Mouse (Mus musculus): ENCODE measurements around the gene BC005624. TPM values are rescaled to one million over a fixed set of nuclear protein-coding genes. Genes with fewer than 3 reads are reported as not detected.

The BC005624 gene
- polyA plus RNA-seq, 1 experiment from 2014 or later: 67.5 TPM

- 92% methylated on average over 18 of the region's 18 CpGs for WGBS
- no peaks in the 10 kb centered on the region for H3K4me1 ChIP-seq (replicated peaks; ENCODE audit: control insufficient read depth, insufficient read depth, low read length)
- no peaks in the 10 kb centered on the region for H3K9me3 ChIP-seq (ENCODE audit: control insufficient read depth, low read length)
- no peak overlapping the region for H3K27ac ChIP-seq (ENCODE audit: low read depth, low read length)
- 0 out of 2 replicates have a peak, but pooled peaks cover 2% of the 10 kb centered on the region for H3K36me3 ChIP-seq (ENCODE audit: control insufficient read depth, insufficient read depth, low read length)
- no peak overlapping the region for H3K4me3 ChIP-seq (ENCODE audit: low read depth, low read length)
- ATAC-seq (ENCODE audit: low FRiP score) (no peak), DNase-seq (ENCODE audit: low spot score) (no peak)
- H3K9ac ChIP-seq (ENCODE audit: low read depth, low read length): no peak overlapping the region
- no peaks in the 10 kb centered on the region for H3K27me3 ChIP-seq (ENCODE audit: control insufficient read depth, insufficient read depth, low read length)
- no peak overlapping the region for H3K4me2 ChIP-seq (replicated peaks; ENCODE audit: low read depth, low read length)
These were observed 35.8 kb upstream of the BC005624 start for GRCm38 (mm10) chr2:31017625-31018317.

- ATAC-seq (ENCODE audit: low FRiP score) (no peak), DNase-seq (ENCODE audit: low spot score) (no peak)
- H3K4me3 ChIP-seq (ENCODE audit: low read depth, low read length): no peak overlapping the region
- no peaks in the 10 kb centered on the region for H3K27me3 ChIP-seq (ENCODE audit: control insufficient read depth, insufficient read depth, low read length)
- no peak overlapping the region for H3K9ac ChIP-seq (ENCODE audit: low read depth, low read length)
- no peaks in the 10 kb centered on the region for H3K9me3 ChIP-seq (ENCODE audit: control insufficient read depth, low read length)
- WGBS: 76% methylated on average over 14 of the region's 14 CpGs
- H3K36me3 ChIP-seq (ENCODE audit: control insufficient read depth, insufficient read depth, low read length): 0 out of 2 replicates have a peak, but pooled peaks cover 2% of the 10 kb centered on the region
- H3K27ac ChIP-seq (ENCODE audit: low read depth, low read length): no peak overlapping the region
- no peaks in the 10 kb centered on the region for H3K4me1 ChIP-seq (replicated peaks; ENCODE audit: control insufficient read depth, insufficient read depth, low read length)
- no peak overlapping the region for H3K4me2 ChIP-seq (replicated peaks; ENCODE audit: low read depth, low read length)
These were observed 31.5 kb upstream of the BC005624 start for GRCm38 (mm10) chr2:31013371-31014120.

- H3K9ac ChIP-seq (ENCODE audit: low read depth, low read length): no peak overlapping the region
- H3K4me3 ChIP-seq (ENCODE audit: low read depth, low read length): no peak overlapping the region
- H3K9me3 ChIP-seq (ENCODE audit: control insufficient read depth, low read length): no peaks in the 10 kb centered on the region
- DNase-seq (ENCODE audit: low spot score) (no peak), ATAC-seq (ENCODE audit: low FRiP score) (no peak)
- no peak overlapping the region for H3K4me2 ChIP-seq (replicated peaks; ENCODE audit: low read depth, low read length)
- no peaks in the 10 kb centered on the region for H3K27me3 ChIP-seq (ENCODE audit: control insufficient read depth, insufficient read depth, low read length)
- H3K27ac ChIP-seq (ENCODE audit: low read depth, low read length): no peak overlapping the region
- H3K36me3 ChIP-seq (ENCODE audit: control insufficient read depth, insufficient read depth, low read length): no peaks in the 10 kb centered on the region; the same call in 1 of the 2 replicates
- WGBS: 89% methylated on average over 5 of the region's 5 CpGs
- no peaks in the 10 kb centered on the region for H3K4me1 ChIP-seq (replicated peaks; ENCODE audit: control insufficient read depth, insufficient read depth, low read length)
These were observed 25.2 kb upstream of the BC005624 start for GRCm38 (mm10) chr2:31007208-31007607.

- Histone ChIP-seq H3K27ac (ENCODE audit: low read depth, low read length) (no peak overlapping the region), H3K4me1 (replicated peaks; ENCODE audit: control insufficient read depth, insufficient read depth, low read length) (no peaks in the 10 kb centered on the region), H3K4me3 (ENCODE audit: low read depth, low read length) (no peak overlapping the region), H3K27me3 (ENCODE audit: control insufficient read depth, insufficient read depth, low read length) (no peaks in the 10 kb centered on the region), H3K4me2 (replicated peaks; ENCODE audit: low read depth, low read length) (no peak overlapping the region), H3K9ac (ENCODE audit: low read depth, low read length) (no peak overlapping the region), H3K36me3 (ENCODE audit: control insufficient read depth, insufficient read depth, low read length) (no peaks in the 10 kb centered on the region; the same call in 1 of the 2 replicates), H3K9me3 (ENCODE audit: control insufficient read depth, low read length) (no peaks in the 10 kb centered on the region)
- DNase-seq (ENCODE audit: low spot score) (no peak), ATAC-seq (ENCODE audit: low FRiP score) (no peak)
- 89% methylated on average over 5 of the region's 5 CpGs for WGBS
These were observed 24.4 kb upstream of the BC005624 start for GRCm38 (mm10) chr2:31006434-31006833.

GRCm38 (mm10) chr2:31005453-31005852, 23.5 kb upstream of the BC005624 start:
- Histone ChIP-seq H3K4me3 (ENCODE audit: low read depth, low read length) (no peak overlapping the region), H3K4me1 (replicated peaks; ENCODE audit: control insufficient read depth, insufficient read depth, low read length) (no peaks in the 10 kb centered on the region), H3K27ac (ENCODE audit: low read depth, low read length) (no peak overlapping the region), H3K9ac (ENCODE audit: low read depth, low read length) (no peak overlapping the region), H3K36me3 (ENCODE audit: control insufficient read depth, insufficient read depth, low read length) (no peaks in the 10 kb centered on the region; the same call in 1 of the 2 replicates), H3K9me3 (ENCODE audit: control insufficient read depth, low read length) (no peaks in the 10 kb centered on the region), H3K27me3 (ENCODE audit: control insufficient read depth, insufficient read depth, low read length) (no peaks in the 10 kb centered on the region), H3K4me2 (replicated peaks; ENCODE audit: low read depth, low read length) (no peak overlapping the region)
- no peak for ATAC-seq (ENCODE audit: low FRiP score)
- 81% methylated on average over 2 of the region's 2 CpGs for WGBS
- DNase-seq (ENCODE audit: low spot score): no peak

- Histone ChIP-seq H3K27ac (ENCODE audit: low read depth, low read length) (no peak overlapping the region), H3K9ac (ENCODE audit: low read depth, low read length) (no peak overlapping the region), H3K9me3 (ENCODE audit: control insufficient read depth, low read length) (no peaks in the 10 kb centered on the region), H3K4me2 (replicated peaks; ENCODE audit: low read depth, low read length) (no peak overlapping the region), H3K4me3 (ENCODE audit: low read depth, low read length) (no peak overlapping the region), H3K4me1 (replicated peaks; ENCODE audit: control insufficient read depth, insufficient read depth, low read length) (no peaks in the 10 kb centered on the region), H3K36me3 (ENCODE audit: control insufficient read depth, insufficient read depth, low read length) (no peaks in the 10 kb centered on the region; the same call in 1 of the 2 replicates), H3K27me3 (ENCODE audit: control insufficient read depth, insufficient read depth, low read length) (no peaks in the 10 kb centered on the region)
- ATAC-seq (ENCODE audit: low FRiP score) (no peak), DNase-seq (ENCODE audit: low spot score) (no peak)
- WGBS: 91% methylated on average over 10 of the region's 10 CpGs
These were observed 20.9 kb upstream of the BC005624 start for GRCm38 (mm10) chr2:31002857-31003256.

GRCm38 (mm10) chr2:30998443-30999260, 16.7 kb upstream of the BC005624 start:
- no peaks in the 10 kb centered on the region; the same call in 1 of the 2 replicates for H3K27me3 ChIP-seq (ENCODE audit: control insufficient read depth, insufficient read depth, low read length)
- H3K4me2 ChIP-seq (replicated peaks; ENCODE audit: low read depth, low read length): no peak overlapping the region
- no peaks in the 10 kb centered on the region for H3K36me3 ChIP-seq (ENCODE audit: control insufficient read depth, insufficient read depth, low read length)
- 0 out of 2 replicates have a peak overlapping the region, but pooled peaks have one; percentile 42 for H3K27ac ChIP-seq (ENCODE audit: low read depth, low read length)
- peak; percentile 5 for DNase-seq (ENCODE audit: low spot score)
- WGBS: 73% methylated on average over 7 of the region's 8 CpGs
- ATAC-seq (ENCODE audit: low FRiP score): no peak
- no peaks in the 10 kb centered on the region for H3K9me3 ChIP-seq (ENCODE audit: control insufficient read depth, low read length)
- no peaks in the 10 kb centered on the region for H3K4me1 ChIP-seq (replicated peaks; ENCODE audit: control insufficient read depth, insufficient read depth, low read length)
- no peak overlapping the region for H3K4me3 ChIP-seq (ENCODE audit: low read depth, low read length)
- H3K9ac ChIP-seq (ENCODE audit: low read depth, low read length): no peak overlapping the region

- H3K36me3 ChIP-seq (ENCODE audit: control insufficient read depth, insufficient read depth, low read length): no peaks in the 10 kb centered on the region
- WGBS: 81% methylated on average over 11 of the region's 11 CpGs
- no peak for ATAC-seq (ENCODE audit: low FRiP score)
- H3K9ac ChIP-seq (ENCODE audit: low read depth, low read length): no peak overlapping the region
- H3K4me3 ChIP-seq (ENCODE audit: low read depth, low read length): no peak overlapping the region
- H3K9me3 ChIP-seq (ENCODE audit: control insufficient read depth, low read length): no peaks in the 10 kb centered on the region
- no peaks in the 10 kb centered on the region for H3K4me1 ChIP-seq (replicated peaks; ENCODE audit: control insufficient read depth, insufficient read depth, low read length)
- H3K27me3 ChIP-seq (ENCODE audit: control insufficient read depth, insufficient read depth, low read length): no peaks in the 10 kb centered on the region; the same call in 1 of the 2 replicates
- DNase-seq (ENCODE audit: low spot score): no peak
- no peak overlapping the region for H3K27ac ChIP-seq (ENCODE audit: low read depth, low read length)
- H3K4me2 ChIP-seq (replicated peaks; ENCODE audit: low read depth, low read length): no peak overlapping the region
These were observed 13.5 kb upstream of the BC005624 start for GRCm38 (mm10) chr2:30995432-30995996.

Data from hindbrain, embryonic 11.5 days (tissue).